Comparison of ENCODE assay signal across 10 mouse cellular contexts in the genomic region with DNA sequence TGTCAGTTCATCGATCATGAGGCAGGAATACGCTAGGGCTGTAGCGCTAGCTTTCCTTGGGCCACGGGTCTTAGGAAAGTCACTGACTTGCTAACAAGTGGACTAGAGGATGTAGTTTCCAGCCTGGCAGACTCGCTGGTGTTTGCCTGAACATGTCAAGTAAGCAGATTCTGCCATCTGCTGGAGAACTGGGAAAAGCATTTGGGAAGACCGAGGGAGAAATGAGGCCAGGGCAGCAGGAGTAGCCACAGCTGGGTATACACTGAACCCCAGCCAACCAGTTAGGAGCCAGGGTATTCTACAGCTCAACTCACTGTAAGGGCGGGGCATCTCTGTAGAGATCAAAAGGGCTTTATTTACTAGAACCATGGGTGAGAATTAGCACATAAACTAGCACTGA. TPM values are rescaled to one million over a fixed set of nuclear protein-coding genes. Genes with fewer than 3 reads are reported as not detected.
DNase-seq lines count a peak whose midpoint lies in the region; ATAC-seq lines count a peak whose summit lies in the region.
"Had no signal": no experiment of that assay in that cellular context is flagged by ENCODE, and none has a peak within 500 bp of the region (broad histone marks: within the 10 kb centered on the region; RNA-seq: fewer than 3 reads in every experiment).

No protein-coding gene starts in this region.

- H3K4me2 ChIP-seq in hindbrain, embryonic 13.5 days = no peak overlapping the region
- H3K4me2 ChIP-seq in embryonic facial prominence, embryonic 14.5 days (ENCODE audit: low read depth, low read length) = no peak overlapping the region
- H3K4me2 ChIP-seq: heart, embryonic 15.5 days; lung, embryonic 15.5 days had no signal

- H3K4me1 ChIP-seq in hindbrain, embryonic 10.5 days (replicated peaks) = peaks cover 5% of the 10 kb centered on the region
- H3K4me1 ChIP-seq in hindbrain, embryonic 13.5 days (replicated peaks) = peaks cover 2% of the 10 kb centered on the region
- H3K4me1 ChIP-seq in embryonic facial prominence, embryonic 14.5 days (ENCODE audit: control insufficient read depth, insufficient read depth, low read length) = peaks cover under 1% of the 10 kb centered on the region; the same call in 1 of the 2 replicates

- 60% methylated on average over 7 of the region's 7 CpGs for WGBS in hindbrain, embryonic 10.5 days
- WGBS in hindbrain, embryonic 13.5 days = 53% methylated on average over 7 of the region's 7 CpGs
- WGBS in embryonic facial prominence, embryonic 14.5 days = 50% methylated on average over 7 of the region's 7 CpGs

- DNase-seq in hindbrain, embryonic 10.5 days (ENCODE audit: low spot score) = peak; percentile 23
- DNase-seq in right cerebral cortex, adult 2 months (ENCODE audit: low spot score in 2 of 2) = peak; percentile 7 to 18
- no peak for DNase-seq in right cerebral cortex, postnatal 25 days
- peak; percentile 73 for DNase-seq in embryonic facial prominence, embryonic 14.5 days (ENCODE audit: low spot score)
- DNase-seq in urinary bladder, postnatal 36 days (ENCODE audit: low spot score in 2 of 2) = no peak
- no peak for DNase-seq in right cerebral cortex, postnatal 14 days

- H3K27me3 ChIP-seq in hindbrain, embryonic 10.5 days (ENCODE audit: insufficient read depth, poor library complexity, severe bottlenecking) = no peaks in the 10 kb centered on the region
- no peaks in the 10 kb centered on the region for H3K27me3 ChIP-seq in hindbrain, embryonic 13.5 days
- no peaks in the 10 kb centered on the region for H3K27me3 ChIP-seq in embryonic facial prominence, embryonic 14.5 days (replicated peaks; ENCODE audit: control insufficient read depth, insufficient read depth, low read length)
- H3K27me3 ChIP-seq: heart, embryonic 15.5 days; lung, embryonic 15.5 days had no signal

- H3K9me3 ChIP-seq in hindbrain, embryonic 10.5 days = no peaks in the 10 kb centered on the region
- no peaks in the 10 kb centered on the region for H3K9me3 ChIP-seq in hindbrain, embryonic 13.5 days
- no peaks in the 10 kb centered on the region for H3K9me3 ChIP-seq in embryonic facial prominence, embryonic 14.5 days (ENCODE audit: control insufficient read depth, low read length)
- H3K9me3 ChIP-seq: heart, embryonic 15.5 days; lung, embryonic 15.5 days had no signal

- no peak for ATAC-seq in hindbrain, embryonic 13.5 days (ENCODE audit: low FRiP score)
- ATAC-seq in embryonic facial prominence, embryonic 14.5 days (ENCODE audit: low read depth) = no peak
- ATAC-seq in erythroblast, adult 5-6 weeks (replicated peaks; ENCODE audit: low FRiP score, poor library complexity, severe bottlenecking) = no peak

- no peak overlapping the region for H3K4me3 ChIP-seq in hindbrain, embryonic 10.5 days
- H3K4me3 ChIP-seq in hindbrain, embryonic 13.5 days = no peak overlapping the region
- H3K4me3 ChIP-seq in embryonic facial prominence, embryonic 14.5 days (ENCODE audit: low read depth, low read length) = no peak overlapping the region
- H3K4me3 ChIP-seq: heart, embryonic 15.5 days; lung, embryonic 15.5 days had no signal

- peaks cover 69% of the 10 kb centered on the region for H3K36me3 ChIP-seq in hindbrain, embryonic 10.5 days
- peaks cover 42% of the 10 kb centered on the region for H3K36me3 ChIP-seq in hindbrain, embryonic 13.5 days
- peaks cover 46% of the 10 kb centered on the region for H3K36me3 ChIP-seq in embryonic facial prominence, embryonic 14.5 days (ENCODE audit: control insufficient read depth, insufficient read depth, low read length)

- H3K9ac ChIP-seq in hindbrain, embryonic 13.5 days = no peak overlapping the region
- H3K9ac ChIP-seq in embryonic facial prominence, embryonic 14.5 days (ENCODE audit: low read depth, low read length) = no peak overlapping the region
- H3K9ac ChIP-seq: heart, embryonic 15.5 days; lung, embryonic 15.5 days had no signal

- no peak overlapping the region for H3K27ac ChIP-seq in hindbrain, embryonic 10.5 days
- no peak overlapping the region for H3K27ac ChIP-seq in hindbrain, embryonic 13.5 days
- H3K27ac ChIP-seq in embryonic facial prominence, embryonic 14.5 days (replicated peaks; ENCODE audit: low read depth, low read length) = no peak overlapping the region
- H3K27ac ChIP-seq: heart, embryonic 15.5 days; lung, embryonic 15.5 days had no signal

RNA-seq across cellular contexts. Expression of gene Ttf1, which starts 6.3 kb away (rescaled TPM):
- polyA plus RNA-seq in hindbrain, embryonic 10.5 days (2016; fragmentation: Nextera tagmentation; extraction: Ambion mirVana) = 10.2 and 12.2 TPM in 2 replicates
- 8.4 and 10.1 TPM in 2 replicates for polyA plus RNA-seq in hindbrain, embryonic 13.5 days (2015; fragmentation: Nextera tagmentation; extraction: Ambion mirVana)
- polyA plus RNA-seq in embryonic facial prominence, embryonic 14.5 days (2014; fragmentation: Nextera tagmentation; extraction: Ambion mirVana) = 7.0 and 7.4 TPM in 2 replicates
- total RNA-seq in erythroblast, adult 5-6 weeks (2015; ENCODE audit: low replicate concordance) = 3.3 and 7.1 TPM in 2 replicates
- total RNA-seq in erythroblast, adult 5-6 weeks (2017; ENCODE audit: low replicate concordance) = 9.1 and 14.6 TPM in 2 replicates

RNA-seq across cellular contexts. Expression of gene Cfap77, which starts 11.5 kb away (rescaled TPM):
- 0.51 and 0.61 TPM in 2 replicates for polyA plus RNA-seq in hindbrain, embryonic 10.5 days (2016; fragmentation: Nextera tagmentation; extraction: Ambion mirVana)
- polyA plus RNA-seq in hindbrain, embryonic 13.5 days (2015; fragmentation: Nextera tagmentation; extraction: Ambion mirVana) = 0.18 and 0.22 TPM in 2 replicates
- polyA plus RNA-seq in embryonic facial prominence, embryonic 14.5 days (2014; fragmentation: Nextera tagmentation; extraction: Ambion mirVana) = 0.29 and 0.79 TPM in 2 replicates
- total RNA-seq in erythroblast, adult 5-6 weeks (2015; ENCODE audit: low replicate concordance) = not detected in 2 replicates
- total RNA-seq in erythroblast, adult 5-6 weeks (2017; ENCODE audit: low replicate concordance) = not detected in 2 replicates

RNA-seq across cellular contexts. Expression of gene Setx, which starts 57.6 kb away (rescaled TPM):
- 10.3 and 14.2 TPM in 2 replicates for polyA plus RNA-seq in hindbrain, embryonic 10.5 days (2016; fragmentation: Nextera tagmentation; extraction: Ambion mirVana)
- 13.8 and 15.4 TPM in 2 replicates for polyA plus RNA-seq in hindbrain, embryonic 13.5 days (2015; fragmentation: Nextera tagmentation; extraction: Ambion mirVana)
- polyA plus RNA-seq in embryonic facial prominence, embryonic 14.5 days (2014; fragmentation: Nextera tagmentation; extraction: Ambion mirVana) = 9.3 and 11.6 TPM in 2 replicates
- 19.6 and 33.2 TPM in 2 replicates for total RNA-seq in erythroblast, adult 5-6 weeks (2015; ENCODE audit: low replicate concordance)
- 25.1 and 27.9 TPM in 2 replicates for total RNA-seq in erythroblast, adult 5-6 weeks (2017; ENCODE audit: low replicate concordance)

Comparison
In these comparisons a context has a peak if more than half of its experiments do, and no peak if none do; other contexts are left out.
1. DNase-seq: peak in hindbrain, embryonic 10.5 days (single experiment), right cerebral cortex, adult 2 months (2 of 2) and embryonic facial prominence, embryonic 14.5 days (single experiment); none in right cerebral cortex, postnatal 25 days (single experiment), urinary bladder, postnatal 36 days (0 of 2) and right cerebral cortex, postnatal 14 days (single experiment).